Mouse (Mus musculus) gastrocnemius, adult 18-20 months (tissue): ENCODE data around the gene Maged1. TPM values are rescaled to one million over a fixed set of nuclear protein-coding genes. Genes with fewer than 3 reads are reported as not detected.
A peak's percentile ranks its signal among the peaks of the same experiment; 100 is the strongest.
"Not testable (repeated sequence)": the region's sequence is repeated elsewhere in the genome, so short reads cannot be mapped to it uniquely, and the experiment has no call there.

ENCODE experiments used
- DNase-seq: peaks from one replicate; pipeline ENCODE4 v3.0.0; 2021; ENCODE audit warnings: low spot score
- long read RNA-seq, 2 experiments: library from polyadenylated mRNA; stranded (forward); transcript quantifications; one replicate each; pipeline ENCODE4 v2.0.0; 2021
- total RNA-seq, 2 experiments: library from RNA; stranded (reverse); gene quantifications; 2 replicates each; pipeline ENCODE4 v1.2.3; 2021

Gene Maged1
- 10 to 100 TPM; 12.0 to 17.6 TPM for total RNA-seq
- long read RNA-seq, experiment 1, transcript Maged1-201 (13 exons, 2,821 nt) = major isoform, 19 of 27 reads
- long read RNA-seq, experiment 1, partial matches to known transcripts = 8 of 27 reads
- long read RNA-seq, experiment 1, other reads (novel, unspliced or antisense) = 0 of 27 reads
- long read RNA-seq, experiment 2, transcript Maged1-201 (13 exons, 2,821 nt) = major isoform, 8 of 12 reads
- long read RNA-seq, experiment 2, partial matches to known transcripts = 3 of 12 reads
- long read RNA-seq, experiment 2, other reads (novel, unspliced or antisense) = 0 of 12 reads

- peak; percentile 82 for DNase-seq
These were observed at the start of gene Maged1 for GRCm38 (mm10) chrX:94541918-94542355. Gene Maged1 (minus strand): TSS chrX:94542143.

- no peak for DNase-seq
These were observed 38.3 kb upstream of the Maged1 start for GRCm38 (mm10) chrX:94580251-94580650.

GRCm38 (mm10) chrX:94564694-94565093 lies 22.8 kb upstream of the Maged1 start:
- no peak for DNase-seq

- no peak for DNase-seq
These were observed 20.4 kb upstream of the Maged1 start for GRCm38 (mm10) chrX:94562392-94562791.

GRCm38 (mm10) chrX:94548227-94548626 lies 6.3 kb upstream of the Maged1 start:
- DNase-seq = peak; percentile 1

GRCm38 (mm10) chrX:94545941-94546340 lies 4.0 kb upstream of the Maged1 start:
- DNase-seq = no peak

GRCm38 (mm10) chrX:94544923-94545322 lies 3.0 kb upstream of the Maged1 start:
- DNase-seq = no peak

GRCm38 (mm10) chrX:94542536-94542935 lies 593 bp upstream of the Maged1 start:
- no peak for DNase-seq

- peak; percentile 0 for DNase-seq
These were observed 737 bp downstream of the Maged1 start for GRCm38 (mm10) chrX:94541206-94541605.

GRCm38 (mm10) chrX:94540341-94541201 lies 1.4 kb downstream of the Maged1 start:
- peak; percentile 43 for DNase-seq

- DNase-seq = no peak
These were observed 7.6 kb downstream of the Maged1 start for GRCm38 (mm10) chrX:94534346-94534745.

GRCm38 (mm10) chrX:94530301-94530700 lies 11.6 kb downstream of the Maged1 start:
- no peak for DNase-seq

GRCm38 (mm10) chrX:94522166-94522565 lies 19.8 kb downstream of the Maged1 start:
- no peak for DNase-seq

- DNase-seq = no peak
These were observed 33.5 kb downstream of the Maged1 start for GRCm38 (mm10) chrX:94508442-94508819.

- DNase-seq = not testable (repeated sequence)
These were observed 34.1 kb downstream of the Maged1 start for GRCm38 (mm10) chrX:94507698-94508441.

GRCm38 (mm10) chrX:94486001-94486792 lies 55.7 kb downstream of the Maged1 start:
- no peak for DNase-seq

Other genes with a start within 250 kb of the Maged1 start
- not detected for gene Fam90a1b, start 175.4 kb downstream of the Maged1 start, total RNA-seq
- 100 to 1,000 TPM; 163 to 189 TPM for gene Apoo, start 175.0 kb downstream of the Maged1 start, total RNA-seq
- gene Gspt2, start 93.9 kb upstream of the Maged1 start, total RNA-seq = under 1 TPM; 0.32 to 0.33 TPM
- 1 to 10 TPM; 2.9 TPM for gene Zxdb, start 182.4 kb upstream of the Maged1 start, total RNA-seq